Mouse (Mus musculus) liver, embryonic 11.5 days (tissue): Measurements from ENCODE around the gene Grb2. TPM values are rescaled to one million over a fixed set of nuclear protein-coding genes. Genes with fewer than 3 reads are reported as not detected.

ENCODE experiments used
- ATAC-seq: fragments of 200-750 bp; cut with Nextera tagmentation; replicated peaks from 2 replicates; pipeline ENCODE4 v1.8.0; 2017; ENCODE audit warnings: moderate number of reproducible peaks, mild to moderate bottlenecking, moderate TSS enrichment, moderate library complexity; ENCODE audit not compliant: low FRiP score
- DNase-seq: peaks from one replicate; pipeline ENCODE4 v3.0.0-alpha.2; 2017; ENCODE audit warnings: low spot score
- H3K27ac ChIP-seq: fragments of 300-500 bp; sonication (generic); 2 replicates; pipeline ENCODE4 v1.5.1; 2014; ENCODE audit warnings: mild to moderate bottlenecking, low read depth, low read length, control low read depth
- H3K27me3 ChIP-seq: fragments of 300-500 bp; sonication (generic); replicated peaks from 2 replicates; pipeline ENCODE4 v1.6.1; 2014; ENCODE audit warnings: low read length, mixed read lengths; ENCODE audit not compliant: control insufficient read depth, insufficient read depth
- H3K36me3 ChIP-seq: fragments of 300-500 bp; sonication (generic); 2 replicates; pipeline ENCODE4 v1.6.1; 2014; ENCODE audit warnings: mild to moderate bottlenecking, low read length, moderate library complexity, mixed read lengths; ENCODE audit not compliant: control insufficient read depth, insufficient read depth
- H3K4me1 ChIP-seq: fragments of 300-500 bp; sonication (generic); replicated peaks from 2 replicates; pipeline ENCODE4 v1.6.1; 2014; ENCODE audit warnings: low read length, mixed read lengths; ENCODE audit not compliant: control insufficient read depth, insufficient read depth
- H3K4me2 ChIP-seq: fragments of 300-500 bp; sonication (generic); 2 replicates; pipeline ENCODE4 v1.6.1; 2014; ENCODE audit warnings: mild to moderate bottlenecking, control low read depth, moderate library complexity
- H3K4me3 ChIP-seq: fragments of 300-500 bp; sonication (generic); 2 replicates; pipeline ENCODE4 v1.5.1; 2014; ENCODE audit warnings: low read depth, low read length, control low read depth
- H3K9ac ChIP-seq: fragments of 300-500 bp; sonication (generic); 2 replicates; pipeline ENCODE4 v1.6.1; 2014; ENCODE audit warnings: low read depth, low read length, control low read depth
- H3K9me3 ChIP-seq: fragments of 300-500 bp; sonication (generic); 2 replicates; pipeline ENCODE4 v1.6.1; 2016; ENCODE audit warnings: low read length, inconsistent platforms, mixed read lengths; ENCODE audit not compliant: control insufficient read depth
- WGBS: fragments of 180-500 bp; shearing (Covaris S2); extraction: QIAGEN DNeasy Blood & Tissue Kit; methylation state at CpG from one replicate; pipeline ENCODE4 v1.1.7; 2014; 5-methylcytosine and 5-hydroxymethylcytosine counted together
- polyA plus RNA-seq: library from polyadenylated mRNA; unstranded; fragments of >200 nt; fragmentation: Nextera tagmentation; extraction: Ambion mirVana; gene quantifications from 2 replicates; pipeline ENCODE4 v1.2.1, GENCODE M21; 2014

The Grb2 gene
- polyA plus RNA-seq, 1 experiment from 2014 or later: 52.8 TPM

GRCm38 (mm10) chr11:115641664-115642036 lies 66.7 kb downstream of the Grb2 start:
- Histone ChIP-seq H3K4me3 (no peak overlapping the region), H3K27me3 (no peaks in the 10 kb centered on the region), H3K9me3 (no peaks in the 10 kb centered on the region), H3K9ac (no peak overlapping the region), H3K4me1 (0 out of 2 replicates have a peak, but pooled peaks cover 6% of the 10 kb centered on the region), H3K27ac (no peak overlapping the region), H3K36me3 (peaks cover 6% of the 10 kb centered on the region), H3K4me2 (no peak overlapping the region)
- DNase-seq: no peak
- WGBS: 82% methylated on average over 4 of the region's 4 CpGs
- ATAC-seq: peak; percentile 32; the same call in 1 of the 2 replicates

- Histone ChIP-seq H3K4me3 (no peak overlapping the region), H3K27ac (no peak overlapping the region)
- WGBS: 38% methylated on average over 14 of the region's 14 CpGs
These were observed 67.3 kb downstream of the Grb2 start for GRCm38 (mm10) chr11:115640978-115641663.

GRCm38 (mm10) chr11:115640311-115640828 lies 68.0 kb downstream of the Grb2 start:
- Histone ChIP-seq H3K4me2 (no peak overlapping the region), H3K27me3 (no peaks in the 10 kb centered on the region), H3K27ac (no peak overlapping the region), H3K9ac (no peak overlapping the region), H3K9me3 (no peaks in the 10 kb centered on the region), H3K4me1 (0 out of 2 replicates have a peak, but pooled peaks cover 6% of the 10 kb centered on the region), H3K36me3 (no peaks in the 10 kb centered on the region), H3K4me3 (no peak overlapping the region)
- ATAC-seq (no peak), DNase-seq (no peak)
- 72% methylated on average over 3 of the region's 4 CpGs for WGBS

More at GRCm38 (mm10) chr11:115640978-115641663, 67.3 kb downstream of the Grb2 start:
- no peaks in the 10 kb centered on the region for H3K9me3 ChIP-seq
- 0 out of 2 replicates have a peak, but pooled peaks have one; percentile 5 for ATAC-seq
- H3K36me3 ChIP-seq: 0 out of 2 replicates have a peak, but pooled peaks cover 3% of the 10 kb centered on the region
- H3K27me3 ChIP-seq: no peaks in the 10 kb centered on the region
- no peak for DNase-seq
- no peak overlapping the region for H3K9ac ChIP-seq
- no peak overlapping the region for H3K4me2 ChIP-seq
- 0 out of 2 replicates have a peak, but pooled peaks cover 6% of the 10 kb centered on the region for H3K4me1 ChIP-seq

- no peak overlapping the region for H3K4me2 ChIP-seq
- H3K9ac ChIP-seq: no peak overlapping the region
- ATAC-seq (no peak), DNase-seq (no peak)
- H3K9me3 ChIP-seq: no peaks in the 10 kb centered on the region
- H3K4me1 ChIP-seq: 0 out of 2 replicates have a peak, but pooled peaks cover 6% of the 10 kb centered on the region
- H3K27me3 ChIP-seq: no peaks in the 10 kb centered on the region
- H3K27ac ChIP-seq: no peak overlapping the region
- no peaks in the 10 kb centered on the region for H3K36me3 ChIP-seq
- WGBS: 84% methylated on average over 4 of the region's 4 CpGs
- no peak overlapping the region for H3K4me3 ChIP-seq
These were observed 68.9 kb downstream of the Grb2 start for GRCm38 (mm10) chr11:115639540-115639939.

GRCm38 (mm10) chr11:115638498-115639409 lies 69.6 kb downstream of the Grb2 start:
- no peaks in the 10 kb centered on the region for H3K27me3 ChIP-seq
- H3K4me3 ChIP-seq: no peak overlapping the region
- 48% methylated on average over 5 of the region's 5 CpGs for WGBS
- no peak for DNase-seq
- H3K36me3 ChIP-seq: no peaks in the 10 kb centered on the region
- no peak overlapping the region for H3K4me2 ChIP-seq
- H3K9me3 ChIP-seq: no peaks in the 10 kb centered on the region
- no peak for ATAC-seq
- 0 out of 2 replicates have a peak, but pooled peaks cover 6% of the 10 kb centered on the region for H3K4me1 ChIP-seq
- no peak overlapping the region for H3K9ac ChIP-seq
- no peak overlapping the region for H3K27ac ChIP-seq

GRCm38 (mm10) chr11:115636960-115637359 lies 71.4 kb downstream of the Grb2 start:
- Histone ChIP-seq H3K9ac (no peak overlapping the region), H3K9me3 (no peaks in the 10 kb centered on the region), H3K27ac (no peak overlapping the region), H3K27me3 (no peaks in the 10 kb centered on the region), H3K4me2 (no peak overlapping the region), H3K36me3 (no peaks in the 10 kb centered on the region), H3K4me3 (no peak overlapping the region), H3K4me1 (0 out of 2 replicates have a peak, but pooled peaks cover 6% of the 10 kb centered on the region)
- ATAC-seq (no peak), DNase-seq (no peak)
- 71% methylated on average over 3 of the region's 3 CpGs for WGBS

- WGBS: 76% methylated on average over 8 of the region's 8 CpGs
- ATAC-seq (no peak), DNase-seq (no peak)
- Histone ChIP-seq H3K4me2 (no peak overlapping the region), H3K36me3 (no peaks in the 10 kb centered on the region), H3K4me3 (no peak overlapping the region), H3K27ac (no peak overlapping the region), H3K4me1 (peaks cover 8% of the 10 kb centered on the region), H3K9me3 (no peaks in the 10 kb centered on the region), H3K9ac (no peak overlapping the region), H3K27me3 (no peaks in the 10 kb centered on the region)
These were observed 72.9 kb downstream of the Grb2 start for GRCm38 (mm10) chr11:115635484-115635883.

- no peak for ATAC-seq
- no peak overlapping the region for H3K27ac ChIP-seq
- no peaks in the 10 kb centered on the region for H3K36me3 ChIP-seq
- no peak overlapping the region for H3K4me3 ChIP-seq
- H3K4me2 ChIP-seq: no peak overlapping the region
- WGBS: 80% methylated on average over 8 of the region's 8 CpGs
- H3K4me1 ChIP-seq: peaks cover 8% of the 10 kb centered on the region
- no peak for DNase-seq
- H3K9me3 ChIP-seq: no peaks in the 10 kb centered on the region
- no peaks in the 10 kb centered on the region for H3K27me3 ChIP-seq
- no peak overlapping the region for H3K9ac ChIP-seq
These were observed 73.4 kb downstream of the Grb2 start for GRCm38 (mm10) chr11:115635041-115635440.
